Mouse (Mus musculus): ENCODE measurements at regions not wholly inside any gene's neighbourhood (a gene's known extent, or its start where the extent isn't known, plus 50 kb on each side); places are given as distances from the start of the nearest gene placed in this dataset.
"Not testable (repeated sequence)": the region's sequence is repeated elsewhere in the genome, so short reads cannot be mapped to it uniquely, and the experiment has no call there.

- no peak for TF ChIP-seq ZC3H11A (IDR thresholded peaks at IDR 0.05; ENCODE audit: borderline replicate concordance, low read depth, low read length)
- no peak for TF ChIP-seq ZNF384 (IDR thresholded peaks at IDR 0.05; ENCODE audit: low read depth, low read length)
- no peak for TF ChIP-seq MAFK (IDR thresholded peaks at IDR 0.05; ENCODE audit: insufficient read depth, low read depth, low read length)
- TF ChIP-seq HCFC1 (IDR thresholded peaks at IDR 0.05; ENCODE audit: borderline replicate concordance, insufficient read depth, low read length), result no peak
- no peak for TF ChIP-seq CHD2 (IDR thresholded peaks at IDR 0.05; ENCODE audit: low read depth, low read length)
- in situ Hi-C loops (cut with MboI; ENCODE audit: low sequenced_read_pairs in 2 of 2, unreplicated experiment in 2 of 2), result no loop called here
- no peaks in the 10 kb centered on the region for H3K36me3 ChIP-seq (ENCODE audit: control insufficient read depth, insufficient read depth, low read length, poor library complexity, severe bottlenecking)
- no peak overlapping the region for H3K9ac ChIP-seq (ENCODE audit: insufficient read depth, low read depth, low read length, poor library complexity, severe bottlenecking)
- H3K4me1 ChIP-seq (ENCODE audit: control insufficient read depth in 2 of 2, insufficient read depth in 2 of 2, low read length in 2 of 2, poor library complexity in 1 of 2), result no peaks in the 10 kb centered on the region
- no peak overlapping the region for H3K27ac ChIP-seq (ENCODE audit: insufficient read depth, low read depth, low read length, poor library complexity, severe bottlenecking)
- DNase-seq (ENCODE audit: low read depth, low spot score), result no peak
- H3K9me3 ChIP-seq (ENCODE audit: control insufficient read depth, insufficient read depth, low read depth, low read length), result no peaks in the 10 kb centered on the region
- no peak overlapping the region for H3K4me3 ChIP-seq (ENCODE audit: insufficient read depth in 1 of 2, low read depth in 1 of 2, low read length in 2 of 2, poor library complexity in 1 of 2, severe bottlenecking in 1 of 2)
These were observed 360.6 kb upstream of the Klhl29 start for GRCm38 (mm10) chr12:5736066-5736465.

GRCm38 (mm10) chr12:5734902-5735301 is 359.4 kb upstream of the Klhl29 start:
- no peak for DNase-seq (ENCODE audit: low read depth, low spot score)
- H3K4me3 ChIP-seq (ENCODE audit: insufficient read depth in 1 of 2, low read depth in 1 of 2, low read length in 2 of 2, poor library complexity in 1 of 2, severe bottlenecking in 1 of 2), result no peak overlapping the region
- H3K9me3 ChIP-seq (ENCODE audit: control insufficient read depth, insufficient read depth, low read depth, low read length), result no peaks in the 10 kb centered on the region
- in situ Hi-C loops (cut with MboI; ENCODE audit: low sequenced_read_pairs in 2 of 2, unreplicated experiment in 2 of 2), result no loop called here
- no peaks in the 10 kb centered on the region for H3K36me3 ChIP-seq (ENCODE audit: control insufficient read depth, insufficient read depth, low read length, poor library complexity, severe bottlenecking)
- no peak overlapping the region for H3K27ac ChIP-seq (ENCODE audit: insufficient read depth, low read depth, low read length, poor library complexity, severe bottlenecking)
- no peak overlapping the region for H3K9ac ChIP-seq (ENCODE audit: insufficient read depth, low read depth, low read length, poor library complexity, severe bottlenecking)
- no peaks in the 10 kb centered on the region for H3K4me1 ChIP-seq (ENCODE audit: control insufficient read depth in 2 of 2, insufficient read depth in 2 of 2, low read length in 2 of 2, poor library complexity in 1 of 2)
- TF ChIP-seq ZNF384 (IDR thresholded peaks at IDR 0.05; ENCODE audit: low read depth, low read length) (no peak), MAFK (IDR thresholded peaks at IDR 0.05; ENCODE audit: insufficient read depth, low read depth, low read length) (no peak), ZC3H11A (IDR thresholded peaks at IDR 0.05; ENCODE audit: borderline replicate concordance, low read depth, low read length) (no peak), CHD2 (IDR thresholded peaks at IDR 0.05; ENCODE audit: low read depth, low read length) (no peak), HCFC1 (IDR thresholded peaks at IDR 0.05; ENCODE audit: borderline replicate concordance, insufficient read depth, low read length) (no peak)

- Histone ChIP-seq H3K9ac (ENCODE audit: insufficient read depth, low read depth, low read length, poor library complexity, severe bottlenecking) (no peak overlapping the region), H3K4me1 (ENCODE audit: control insufficient read depth in 2 of 2, insufficient read depth in 2 of 2, low read length in 2 of 2, poor library complexity in 1 of 2) (no peaks in the 10 kb centered on the region), H3K36me3 (ENCODE audit: control insufficient read depth, insufficient read depth, low read length, poor library complexity, severe bottlenecking) (no peaks in the 10 kb centered on the region), H3K27ac (ENCODE audit: insufficient read depth, low read depth, low read length, poor library complexity, severe bottlenecking) (no peak overlapping the region), H3K4me3 (ENCODE audit: insufficient read depth in 1 of 2, low read depth in 1 of 2, low read length in 2 of 2, poor library complexity in 1 of 2, severe bottlenecking in 1 of 2) (no peak overlapping the region), H3K9me3 (ENCODE audit: control insufficient read depth, insufficient read depth, low read depth, low read length) (no peaks in the 10 kb centered on the region)
- no peak for TF ChIP-seq ZC3H11A (IDR thresholded peaks at IDR 0.05; ENCODE audit: borderline replicate concordance, low read depth, low read length)
- TF ChIP-seq ZNF384 (IDR thresholded peaks at IDR 0.05; ENCODE audit: low read depth, low read length), result no peak
- TF ChIP-seq MAFK (IDR thresholded peaks at IDR 0.05; ENCODE audit: insufficient read depth, low read depth, low read length), result no peak
- TF ChIP-seq CHD2 (IDR thresholded peaks at IDR 0.05; ENCODE audit: low read depth, low read length), result no peak
- in situ Hi-C loops (cut with MboI; ENCODE audit: low sequenced_read_pairs in 2 of 2, unreplicated experiment in 2 of 2), result no loop called here
- no peak for DNase-seq (ENCODE audit: low read depth, low spot score)
These were observed 347.6 kb upstream of the Klhl29 start for GRCm38 (mm10) chr12:5723113-5723512.

- H3K9ac ChIP-seq (ENCODE audit: insufficient read depth, low read depth, low read length, poor library complexity, severe bottlenecking); H3K36me3 ChIP-seq (ENCODE audit: control insufficient read depth, insufficient read depth, low read length, poor library complexity, severe bottlenecking); H3K4me3 ChIP-seq (ENCODE audit: insufficient read depth in 1 of 2, low read depth in 1 of 2, low read length in 2 of 2, poor library complexity in 1 of 2, severe bottlenecking in 1 of 2); H3K27ac ChIP-seq (ENCODE audit: insufficient read depth, low read depth, low read length, poor library complexity, severe bottlenecking); H3K9me3 ChIP-seq (ENCODE audit: control insufficient read depth, insufficient read depth, low read depth, low read length); H3K4me1 ChIP-seq (ENCODE audit: control insufficient read depth in 2 of 2, insufficient read depth in 2 of 2, low read length in 2 of 2, poor library complexity in 1 of 2); in situ Hi-C loops (cut with MboI; ENCODE audit: low sequenced_read_pairs in 2 of 2, unreplicated experiment in 2 of 2): not testable (repeated sequence)
- peak; percentile 35 for DNase-seq (ENCODE audit: low read depth, low spot score)
These were observed 342.0 kb upstream of the Klhl29 start for GRCm38 (mm10) chr12:5717527-5717926.

GRCm38 (mm10) chr12:5698778-5699454 is 323.4 kb upstream of the Klhl29 start:
- H3K27ac ChIP-seq (ENCODE audit: insufficient read depth, low read depth, low read length, poor library complexity, severe bottlenecking), result no peak overlapping the region
- H3K36me3 ChIP-seq (ENCODE audit: control insufficient read depth, insufficient read depth, low read length, poor library complexity, severe bottlenecking), result no peaks in the 10 kb centered on the region
- no peaks in the 10 kb centered on the region for H3K9me3 ChIP-seq (ENCODE audit: control insufficient read depth, insufficient read depth, low read depth, low read length)
- DNase-seq (ENCODE audit: low read depth, low spot score), result no peak
- no peak overlapping the region for H3K4me3 ChIP-seq (ENCODE audit: insufficient read depth in 1 of 2, low read depth in 1 of 2, low read length in 2 of 2, poor library complexity in 1 of 2, severe bottlenecking in 1 of 2)
- in situ Hi-C loops (cut with MboI; ENCODE audit: low sequenced_read_pairs in 2 of 2, unreplicated experiment in 2 of 2), result no loop called here
- H3K4me1 ChIP-seq (ENCODE audit: control insufficient read depth in 2 of 2, insufficient read depth in 2 of 2, low read length in 2 of 2, poor library complexity in 1 of 2), result no peaks in the 10 kb centered on the region
- TF ChIP-seq ZC3H11A (IDR thresholded peaks at IDR 0.05; ENCODE audit: borderline replicate concordance, low read depth, low read length) (no peak), HCFC1 (IDR thresholded peaks at IDR 0.05; ENCODE audit: borderline replicate concordance, insufficient read depth, low read length) (no peak), CHD2 (IDR thresholded peaks at IDR 0.05; ENCODE audit: low read depth, low read length) (no peak)
- H3K9ac ChIP-seq (ENCODE audit: insufficient read depth, low read depth, low read length, poor library complexity, severe bottlenecking), result no peak overlapping the region
